Mouse (Mus musculus): ENCODE measurements at regions not wholly inside any gene's neighbourhood (a gene's known extent, or its start where the extent isn't known, plus 50 kb on each side); places are given as distances from the start of the nearest gene placed in this dataset.

DNA sequence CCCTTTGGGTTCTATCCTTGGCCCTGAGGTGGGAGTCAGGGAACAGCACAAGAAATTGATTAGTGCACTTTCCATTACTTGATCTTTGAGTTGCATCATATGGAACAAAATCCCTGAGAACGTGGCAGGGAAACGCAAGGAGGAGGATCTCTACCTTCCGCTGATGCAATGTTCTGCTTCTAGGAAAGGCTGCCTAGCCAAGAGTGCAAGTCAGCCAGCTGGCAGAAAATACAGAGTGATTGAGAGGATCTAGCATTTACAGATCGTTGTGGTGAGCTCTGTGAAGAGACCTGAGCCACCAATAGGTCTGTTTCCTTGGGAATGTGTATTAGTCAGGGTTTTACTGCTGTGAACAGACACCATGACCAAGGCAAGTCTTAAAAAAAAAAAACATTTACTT is 108.8 kb downstream of the Zfp330 start:
- Histone ChIP-seq H3K27me3 (ENCODE audit: control insufficient read depth, insufficient read depth, low read depth, low read length) (no peaks in the 10 kb centered on the region), H3K9ac (ENCODE audit: low read depth, low read length) (no peak overlapping the region), H3K4me3 (ENCODE audit: low read depth, low read length) (no peak overlapping the region), H3K4me2 (ENCODE audit: low read depth, low read length) (no peak overlapping the region), H3K9me3 (replicated peaks; ENCODE audit: control insufficient read depth, low read length) (no peaks in the 10 kb centered on the region), H3K27ac (ENCODE audit: low read length) (no peak overlapping the region), H3K36me3 (ENCODE audit: control insufficient read depth, insufficient read depth) (no peaks in the 10 kb centered on the region), H3K4me1 (ENCODE audit: control insufficient read depth, low read depth, low read length) (no peaks in the 10 kb centered on the region)
- WGBS (ENCODE audit: insufficient replicate concordance): 71% methylated on average over 4 of the region's 4 CpGs
- no peak for ATAC-seq (ENCODE audit: low read depth)

DNA sequence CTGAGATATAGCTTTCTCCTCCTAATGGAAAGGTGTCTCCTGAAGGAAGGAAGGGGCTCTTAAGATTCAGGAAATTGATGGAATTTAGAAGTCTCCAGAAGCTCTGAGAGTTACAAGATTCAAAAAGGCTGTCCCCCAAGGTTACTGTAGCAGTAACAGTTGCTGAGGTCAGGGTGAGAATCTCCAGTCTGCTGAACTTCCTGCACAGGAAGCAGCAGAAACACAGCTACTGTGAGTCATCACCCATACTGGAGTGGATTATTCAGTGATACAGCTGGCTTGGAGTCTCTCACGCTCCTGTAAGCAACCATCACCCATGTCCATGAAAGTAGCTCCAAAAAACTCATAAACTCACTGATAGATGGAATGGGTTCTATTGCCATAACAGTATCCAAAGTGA is 133.5 kb downstream of the Zfp330 start:
- Histone ChIP-seq H3K27me3 (ENCODE audit: control insufficient read depth, insufficient read depth, low read depth, low read length) (no peaks in the 10 kb centered on the region), H3K9me3 (replicated peaks; ENCODE audit: control insufficient read depth, low read length) (no peaks in the 10 kb centered on the region), H3K4me2 (ENCODE audit: low read depth, low read length) (no peak overlapping the region), H3K9ac (ENCODE audit: low read depth, low read length) (no peak overlapping the region), H3K27ac (ENCODE audit: low read length) (no peak overlapping the region), H3K4me3 (ENCODE audit: low read depth, low read length) (no peak overlapping the region), H3K36me3 (ENCODE audit: control insufficient read depth, insufficient read depth) (no peaks in the 10 kb centered on the region), H3K4me1 (ENCODE audit: control insufficient read depth, low read depth, low read length) (no peaks in the 10 kb centered on the region)
- WGBS (ENCODE audit: insufficient replicate concordance): 16% methylated on average over 1 of the region's 1 CpGs
- no peak for ATAC-seq (ENCODE audit: low read depth)

DNA sequence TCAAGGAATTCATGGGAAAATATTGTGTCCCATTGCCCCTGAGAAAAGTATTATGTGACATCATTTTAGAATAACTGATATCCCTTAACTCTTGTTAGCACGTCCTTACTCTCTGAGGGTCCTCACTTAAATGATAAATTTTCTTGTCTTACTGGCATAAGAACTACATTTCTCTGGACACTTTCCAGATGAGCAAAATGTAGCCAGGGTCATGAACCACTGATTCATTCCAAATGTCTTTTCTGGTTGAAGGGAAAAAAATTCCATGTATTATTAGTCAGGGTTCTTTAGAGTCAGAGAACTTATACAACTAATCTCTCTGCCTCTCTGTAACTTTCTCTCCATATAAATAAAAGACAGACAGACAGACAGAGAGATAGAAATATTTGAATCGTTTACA is 143.5 kb downstream of the Zfp330 start:
- H3K27me3 ChIP-seq (ENCODE audit: control insufficient read depth, insufficient read depth, low read depth, low read length): no peaks in the 10 kb centered on the region
- H3K4me2 ChIP-seq (ENCODE audit: low read depth, low read length): no peak overlapping the region
- no peak overlapping the region for H3K9ac ChIP-seq (ENCODE audit: low read depth, low read length)
- 35% methylated on average over 2 of the region's 2 CpGs for WGBS (ENCODE audit: insufficient replicate concordance)
- H3K4me3 ChIP-seq (ENCODE audit: low read depth, low read length): no peak overlapping the region
- H3K9me3 ChIP-seq (replicated peaks; ENCODE audit: control insufficient read depth, low read length): no peaks in the 10 kb centered on the region
- ATAC-seq (ENCODE audit: low read depth): no peak
- H3K36me3 ChIP-seq (ENCODE audit: control insufficient read depth, insufficient read depth): no peaks in the 10 kb centered on the region
- H3K27ac ChIP-seq (ENCODE audit: low read length): no peak overlapping the region
- H3K4me1 ChIP-seq (ENCODE audit: control insufficient read depth, low read depth, low read length): no peaks in the 10 kb centered on the region

DNA sequence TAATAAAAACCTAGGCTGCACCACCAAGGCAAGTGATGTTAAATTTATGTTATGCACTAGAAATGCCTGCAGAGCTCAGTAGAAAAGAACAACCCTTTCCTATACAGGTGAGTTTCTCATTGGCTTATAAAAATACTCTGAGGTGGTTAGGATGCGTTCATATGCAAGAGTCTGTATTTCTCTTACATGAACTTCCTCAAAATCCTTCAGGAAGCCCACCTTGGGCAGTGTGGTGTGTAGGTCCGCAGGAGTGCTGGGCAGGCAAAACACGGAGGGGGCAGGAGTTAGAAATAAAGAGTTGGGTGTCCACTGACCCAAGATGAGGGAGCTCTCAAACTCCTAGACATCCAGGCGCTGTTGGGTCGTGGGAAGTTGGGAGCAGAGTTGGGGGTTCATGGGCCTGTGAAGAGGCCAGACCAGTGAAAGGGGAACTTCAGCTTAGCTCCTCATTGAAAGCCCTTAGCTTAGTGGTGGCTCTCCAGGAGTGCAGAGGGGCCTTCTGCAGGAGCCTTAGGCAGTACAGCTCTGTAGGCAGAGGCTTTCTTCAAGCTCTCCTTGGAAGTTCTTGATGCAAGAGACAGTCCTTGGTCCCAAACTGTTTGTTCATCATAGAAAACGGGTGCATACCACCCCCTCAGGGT is 150.0 kb downstream of the Zfp330 start:
- Histone ChIP-seq H3K9me3 (replicated peaks; ENCODE audit: control insufficient read depth, low read length) (no peaks in the 10 kb centered on the region), H3K4me2 (ENCODE audit: low read depth, low read length) (no peak overlapping the region), H3K9ac (ENCODE audit: low read depth, low read length) (no peak overlapping the region), H3K27me3 (ENCODE audit: control insufficient read depth, insufficient read depth, low read depth, low read length) (no peaks in the 10 kb centered on the region), H3K27ac (ENCODE audit: low read length) (no peak overlapping the region), H3K4me3 (ENCODE audit: low read depth, low read length) (no peak overlapping the region), H3K36me3 (ENCODE audit: control insufficient read depth, insufficient read depth) (no peaks in the 10 kb centered on the region), H3K4me1 (ENCODE audit: control insufficient read depth, low read depth, low read length) (no peaks in the 10 kb centered on the region)
- WGBS (ENCODE audit: insufficient replicate concordance): 41% methylated on average over 6 of the region's 6 CpGs
- no peak for ATAC-seq (ENCODE audit: low read depth)

DNA sequence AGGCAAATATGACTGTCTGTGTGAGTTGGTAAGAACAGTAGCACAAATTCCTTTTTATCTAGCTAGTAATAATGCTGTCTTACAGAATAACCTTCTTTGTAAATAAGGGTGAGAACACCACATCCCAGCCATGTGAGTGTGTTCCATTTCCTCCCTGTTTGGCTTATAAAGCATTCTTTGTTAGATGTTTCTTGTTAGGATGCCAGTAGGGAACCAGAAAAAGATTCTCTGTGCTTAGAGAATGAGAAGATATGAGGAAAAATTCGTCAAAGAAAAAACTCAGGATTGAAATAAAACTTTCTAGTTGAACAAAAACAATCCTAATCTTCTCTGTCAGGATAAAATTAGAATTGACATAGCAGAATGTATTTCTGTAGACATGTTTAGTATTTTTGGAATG is 155.3 kb downstream of the Zfp330 start:
- H3K9ac ChIP-seq (ENCODE audit: low read depth, low read length): no peak overlapping the region
- H3K4me2 ChIP-seq (ENCODE audit: low read depth, low read length): no peak overlapping the region
- H3K27me3 ChIP-seq (ENCODE audit: control insufficient read depth, insufficient read depth, low read depth, low read length): no peaks in the 10 kb centered on the region
- no peak overlapping the region for H3K4me3 ChIP-seq (ENCODE audit: low read depth, low read length)
- H3K9me3 ChIP-seq (replicated peaks; ENCODE audit: control insufficient read depth, low read length): no peaks in the 10 kb centered on the region
- H3K4me1 ChIP-seq (ENCODE audit: control insufficient read depth, low read depth, low read length): no peaks in the 10 kb centered on the region
- 33% methylated on average over 1 of the region's 1 CpGs for WGBS (ENCODE audit: insufficient replicate concordance)
- no peak for ATAC-seq (ENCODE audit: low read depth)
- no peak overlapping the region for H3K27ac ChIP-seq (ENCODE audit: low read length)
- H3K36me3 ChIP-seq (ENCODE audit: control insufficient read depth, insufficient read depth): no peaks in the 10 kb centered on the region

DNA sequence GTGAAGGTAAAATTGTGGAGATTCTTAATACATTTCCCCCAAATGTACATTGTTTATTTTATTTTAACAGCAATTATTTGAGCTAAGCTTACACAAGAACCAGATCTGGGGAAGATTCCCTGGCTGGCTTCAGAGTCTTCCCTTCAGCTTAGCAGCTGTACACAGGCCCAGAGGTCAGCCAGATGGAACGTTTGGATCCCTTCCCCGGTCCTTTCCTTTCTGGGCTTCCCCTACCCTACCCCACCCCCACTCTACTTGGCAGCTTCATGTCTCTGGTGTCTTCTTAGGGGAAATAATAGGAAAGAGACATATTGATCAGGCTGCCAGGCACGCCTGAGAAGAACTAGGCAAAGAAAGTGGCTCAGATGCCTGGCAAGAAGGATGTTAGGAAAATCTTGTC is 172.4 kb downstream of the Zfp330 start:
- Histone ChIP-seq H3K4me3 (ENCODE audit: low read depth, low read length) (no peak overlapping the region), H3K36me3 (ENCODE audit: control insufficient read depth, insufficient read depth) (no peaks in the 10 kb centered on the region)
- WGBS (ENCODE audit: insufficient replicate concordance): 45% methylated on average over 3 of the region's 3 CpGs

DNA sequence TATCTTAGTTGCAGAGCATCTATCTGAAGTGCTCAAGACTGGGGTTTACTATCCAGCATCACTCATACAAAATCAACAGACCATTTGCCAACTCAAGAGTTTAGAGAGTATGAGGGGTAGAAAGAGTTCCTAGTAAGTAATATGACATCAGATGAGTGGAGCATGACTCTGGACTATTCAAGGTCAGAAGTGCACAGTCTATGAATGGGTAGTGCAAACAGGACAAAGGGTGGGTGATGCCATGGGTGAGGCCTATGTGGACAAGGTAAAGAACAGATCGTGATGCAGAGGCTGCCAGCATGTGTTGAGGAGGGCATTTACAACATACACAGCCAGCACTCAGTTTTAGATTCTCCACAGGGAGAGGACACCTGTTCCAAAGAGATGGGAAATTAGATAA is 170.4 kb upstream of the Il15 start:
- Histone ChIP-seq H3K27ac (ENCODE audit: low read length) (no peak overlapping the region), H3K9ac (ENCODE audit: low read depth, low read length) (no peak overlapping the region), H3K4me1 (ENCODE audit: control insufficient read depth, low read depth, low read length) (no peaks in the 10 kb centered on the region), H3K36me3 (ENCODE audit: control insufficient read depth, insufficient read depth) (no peaks in the 10 kb centered on the region), H3K9me3 (replicated peaks; ENCODE audit: control insufficient read depth, low read length) (no peaks in the 10 kb centered on the region), H3K4me2 (ENCODE audit: low read depth, low read length) (no peak overlapping the region), H3K27me3 (ENCODE audit: control insufficient read depth, insufficient read depth, low read depth, low read length) (no peaks in the 10 kb centered on the region), H3K4me3 (ENCODE audit: low read depth, low read length) (no peak overlapping the region)
- no peak for ATAC-seq (ENCODE audit: low read depth)
- WGBS (ENCODE audit: insufficient replicate concordance): 61% methylated on average over 1 of the region's 1 CpGs

More for the DNA sequence above, 172.4 kb downstream of the Zfp330 start:
- Histone ChIP-seq H3K27me3 (ENCODE audit: control insufficient read depth, insufficient read depth, low read depth, low read length) (no peaks in the 10 kb centered on the region), H3K9ac (ENCODE audit: low read depth, low read length) (no peak overlapping the region), H3K9me3 (replicated peaks; ENCODE audit: control insufficient read depth, low read length) (no peaks in the 10 kb centered on the region), H3K4me2 (ENCODE audit: low read depth, low read length) (no peak overlapping the region), H3K27ac (ENCODE audit: low read length) (no peak overlapping the region), H3K4me1 (ENCODE audit: control insufficient read depth, low read depth, low read length) (no peaks in the 10 kb centered on the region)
- ATAC-seq (ENCODE audit: low read depth): no peak

DNA sequence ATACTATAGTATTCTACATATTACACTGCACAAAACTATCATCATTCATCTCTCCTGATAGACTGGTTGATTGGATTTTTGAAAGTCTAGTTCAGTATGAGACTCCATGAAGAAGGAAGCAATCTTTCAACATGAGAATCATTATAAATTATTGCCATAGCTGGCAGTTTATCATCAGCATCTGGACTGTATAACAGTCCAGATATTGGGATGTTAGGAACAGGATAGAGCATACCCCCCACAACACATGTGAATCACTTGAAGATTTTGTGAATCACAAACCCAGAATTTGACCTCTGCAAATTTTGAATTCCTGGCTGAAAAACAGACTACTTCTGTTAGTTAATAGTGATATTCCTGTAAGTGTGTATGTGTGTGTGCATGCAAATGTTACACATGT is 135.1 kb upstream of the Il15 start:
- no peaks in the 10 kb centered on the region for H3K4me1 ChIP-seq (ENCODE audit: control insufficient read depth, low read depth, low read length)
- no peaks in the 10 kb centered on the region for H3K27me3 ChIP-seq (ENCODE audit: control insufficient read depth, insufficient read depth, low read depth, low read length)
- no peak overlapping the region for H3K4me2 ChIP-seq (ENCODE audit: low read depth, low read length)
- H3K36me3 ChIP-seq (ENCODE audit: control insufficient read depth, insufficient read depth): no peaks in the 10 kb centered on the region
- H3K9me3 ChIP-seq (replicated peaks; ENCODE audit: control insufficient read depth, low read length): no peaks in the 10 kb centered on the region
- ATAC-seq (ENCODE audit: low read depth): no peak
- no peak overlapping the region for H3K9ac ChIP-seq (ENCODE audit: low read depth, low read length)
- H3K4me3 ChIP-seq (ENCODE audit: low read depth, low read length): no peak overlapping the region
- no peak overlapping the region for H3K27ac ChIP-seq (ENCODE audit: low read length)

DNA sequence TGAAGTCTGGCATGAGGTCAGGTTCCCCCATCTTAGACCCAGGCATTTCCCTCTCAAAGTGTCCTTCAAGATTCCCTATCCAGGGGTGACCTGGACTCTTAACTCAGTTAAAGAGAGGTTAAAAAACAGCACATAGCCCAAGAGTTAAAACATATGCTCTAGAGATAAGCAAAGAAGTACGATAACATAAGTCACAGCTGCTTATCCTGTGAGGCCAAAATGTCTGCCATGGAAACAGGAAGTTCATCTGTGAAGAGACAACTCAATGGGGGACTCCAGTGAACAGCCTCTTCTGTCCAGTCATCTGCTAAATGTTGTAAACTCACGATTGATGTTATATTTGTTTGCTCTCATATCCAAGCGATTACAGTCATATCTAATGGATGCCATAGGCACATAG is 126.1 kb upstream of the Il15 start:
- Histone ChIP-seq H3K27ac (ENCODE audit: low read length) (no peak overlapping the region), H3K9me3 (replicated peaks; ENCODE audit: control insufficient read depth, low read length) (no peaks in the 10 kb centered on the region), H3K4me1 (ENCODE audit: control insufficient read depth, low read depth, low read length) (no peaks in the 10 kb centered on the region), H3K27me3 (ENCODE audit: control insufficient read depth, insufficient read depth, low read depth, low read length) (no peaks in the 10 kb centered on the region), H3K9ac (ENCODE audit: low read depth, low read length) (no peak overlapping the region), H3K36me3 (ENCODE audit: control insufficient read depth, insufficient read depth) (no peaks in the 10 kb centered on the region), H3K4me2 (ENCODE audit: low read depth, low read length) (no peak overlapping the region), H3K4me3 (ENCODE audit: low read depth, low read length) (no peak overlapping the region)
- WGBS (ENCODE audit: insufficient replicate concordance): 38% methylated on average over 3 of the region's 3 CpGs
- ATAC-seq (ENCODE audit: low read depth): no peak

Data from liver, embryonic 16.5 days (tissue).